Mouse (Mus musculus): ENCODE results near the gene Safb.

- no peak for TF ChIP-seq CTCF (IDR thresholded peaks at IDR 0.05; ENCODE audit: borderline replicate concordance, insufficient read depth, low read length)
- TF ChIP-seq POLR2A (IDR thresholded peaks at IDR 0.05; ENCODE audit: low read depth, low read length): no peak
These were observed 7.9 kb downstream of the Safb start for GRCm38 (mm10) chr17:56592553-56592952.
